Mouse (Mus musculus): ENCODE data around the gene Cntn5.
A peak's percentile ranks its signal among the peaks of the same experiment; 100 is the strongest.

Cntn5 gene

DNA sequence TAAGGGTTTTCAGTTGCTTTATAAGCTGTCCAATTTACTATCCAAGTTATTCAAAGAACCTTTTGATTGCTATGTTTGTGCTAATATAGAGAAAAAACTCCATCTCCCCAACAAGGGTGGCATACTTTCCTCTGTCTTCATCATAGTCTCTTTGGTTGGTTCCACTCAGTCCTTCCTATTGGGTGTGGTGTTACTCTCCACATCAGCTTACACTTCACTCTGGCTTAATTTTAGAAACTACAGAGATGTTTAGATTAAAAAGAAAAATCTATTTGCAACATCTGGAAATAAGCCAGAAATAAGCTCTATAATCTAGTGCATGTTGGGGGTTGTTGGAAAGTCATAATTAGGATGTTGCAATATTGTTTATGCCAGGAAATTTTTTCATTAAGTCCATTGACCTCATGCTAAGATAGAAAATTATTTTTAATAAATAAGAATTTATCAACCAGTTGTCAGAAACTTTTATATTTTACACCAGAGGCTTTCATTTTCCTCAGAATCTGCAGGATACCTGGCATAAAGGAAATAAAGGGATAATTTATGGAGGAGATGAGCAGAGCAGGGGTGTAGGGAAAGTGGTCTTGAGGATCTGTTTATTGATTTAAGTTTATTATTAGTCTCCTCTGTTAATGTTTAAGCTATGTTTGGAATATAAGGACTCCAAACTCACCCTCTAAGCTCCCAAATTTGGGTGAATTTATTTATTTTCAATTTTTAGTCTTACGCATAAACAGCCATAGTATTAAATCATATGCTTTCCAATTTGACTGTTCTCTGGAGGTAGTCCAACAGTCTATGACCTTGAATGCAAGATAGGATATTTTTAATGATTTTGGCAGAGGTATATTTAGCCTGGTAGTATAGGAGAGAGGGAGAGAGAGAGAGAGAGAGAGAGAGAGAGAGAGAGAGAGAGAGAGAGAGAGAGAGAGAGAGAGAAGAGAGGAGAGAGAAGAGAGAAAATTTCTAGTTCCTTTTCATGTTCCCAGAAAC is 966.8 kb downstream of the Cntn5 start:
- DNase-seq (ENCODE audit: low read depth): no peak

DNA sequence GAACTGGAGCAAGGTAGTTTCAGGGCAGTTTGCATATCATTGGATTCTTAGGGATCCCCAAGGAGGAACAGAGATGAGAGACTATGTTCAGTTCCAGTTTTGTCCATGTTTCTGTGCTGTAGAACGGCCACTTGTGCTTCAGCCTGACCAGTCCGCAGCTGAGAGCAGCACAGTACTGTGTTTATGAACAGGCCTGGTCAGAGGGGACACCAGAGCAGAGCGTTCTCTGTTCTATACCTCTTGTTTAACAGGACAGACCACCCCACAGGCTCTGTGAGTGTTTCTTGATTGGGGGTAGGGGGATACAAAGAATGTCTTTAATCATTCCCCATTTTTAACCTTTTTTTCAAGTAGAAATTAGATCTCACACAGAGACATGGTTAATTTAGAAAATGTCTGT is 984.0 kb downstream of the Cntn5 start:
- no peak for DNase-seq (ENCODE audit: low read depth)

DNA sequence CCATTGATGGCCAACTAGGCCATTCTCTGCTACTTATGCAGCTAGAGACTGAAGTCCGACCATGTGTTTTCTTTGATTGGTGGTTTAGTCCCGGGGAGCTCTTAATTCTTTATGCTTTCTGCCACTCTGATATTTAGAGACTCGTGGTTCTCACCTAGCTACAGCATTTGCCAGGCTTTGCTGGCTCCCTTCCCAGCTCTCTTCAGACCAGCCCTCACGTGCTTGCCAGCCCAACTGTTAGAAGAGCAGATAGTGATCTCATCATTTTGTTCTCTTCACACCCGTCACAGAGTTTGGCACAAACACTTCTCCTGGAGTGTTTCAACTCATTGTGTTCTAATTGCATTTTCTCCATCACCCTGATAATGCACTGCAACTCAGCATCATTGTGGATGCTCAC is 1005.5 kb downstream of the Cntn5 start:
- DNase-seq (ENCODE audit: low read depth): no peak

DNA sequence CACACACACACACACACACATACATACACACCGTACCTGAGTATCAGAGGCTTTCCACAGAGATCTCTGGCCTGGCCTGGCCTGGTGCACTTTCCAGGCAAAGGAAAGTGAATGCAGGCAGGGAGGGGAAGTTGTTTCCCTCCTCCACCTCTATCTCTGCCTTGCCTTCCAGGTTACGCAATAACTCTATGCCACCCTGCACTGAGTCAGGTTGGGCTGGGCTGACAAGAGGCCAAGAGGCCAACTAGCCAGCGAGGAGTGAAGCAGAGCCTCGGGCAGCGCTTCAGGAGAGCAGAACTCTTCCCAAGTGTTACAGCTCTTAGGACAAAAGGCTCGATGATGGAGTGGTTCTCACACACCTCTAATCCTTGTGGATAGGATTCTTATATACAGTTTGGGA is 1018.4 kb downstream of the Cntn5 start:
- no peak for DNase-seq (ENCODE audit: low read depth)

DNA sequence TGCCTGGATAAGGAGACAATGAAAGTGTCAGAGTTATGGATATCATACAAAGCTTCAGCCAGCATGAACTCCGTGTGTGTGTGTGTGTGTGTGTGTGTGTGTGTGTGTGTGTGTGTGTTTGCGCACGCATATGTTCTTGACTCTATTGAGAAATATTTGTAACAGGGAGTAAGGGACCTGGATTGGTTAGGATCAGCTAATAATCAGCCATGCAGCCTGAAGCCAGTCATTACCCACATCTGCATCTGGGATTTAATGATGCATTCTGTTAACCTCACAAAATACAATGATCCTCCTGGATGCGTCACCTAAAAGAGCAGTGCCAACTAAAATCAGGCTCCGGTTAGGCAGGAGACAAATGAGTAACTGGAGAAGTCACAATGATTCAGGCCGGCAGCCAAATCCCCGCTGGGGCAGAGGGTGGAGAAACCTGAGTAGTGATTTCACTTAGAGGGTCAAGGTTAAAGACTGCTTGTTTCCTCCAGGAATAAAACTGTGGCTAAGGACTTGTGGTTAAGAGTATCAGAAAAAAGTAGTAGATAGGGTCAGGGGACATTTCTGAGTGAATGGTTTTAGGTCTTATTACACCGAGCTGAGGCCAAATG is 1021.7 kb downstream of the Cntn5 start:
- no peak for DNase-seq (ENCODE audit: low read depth)

DNA sequence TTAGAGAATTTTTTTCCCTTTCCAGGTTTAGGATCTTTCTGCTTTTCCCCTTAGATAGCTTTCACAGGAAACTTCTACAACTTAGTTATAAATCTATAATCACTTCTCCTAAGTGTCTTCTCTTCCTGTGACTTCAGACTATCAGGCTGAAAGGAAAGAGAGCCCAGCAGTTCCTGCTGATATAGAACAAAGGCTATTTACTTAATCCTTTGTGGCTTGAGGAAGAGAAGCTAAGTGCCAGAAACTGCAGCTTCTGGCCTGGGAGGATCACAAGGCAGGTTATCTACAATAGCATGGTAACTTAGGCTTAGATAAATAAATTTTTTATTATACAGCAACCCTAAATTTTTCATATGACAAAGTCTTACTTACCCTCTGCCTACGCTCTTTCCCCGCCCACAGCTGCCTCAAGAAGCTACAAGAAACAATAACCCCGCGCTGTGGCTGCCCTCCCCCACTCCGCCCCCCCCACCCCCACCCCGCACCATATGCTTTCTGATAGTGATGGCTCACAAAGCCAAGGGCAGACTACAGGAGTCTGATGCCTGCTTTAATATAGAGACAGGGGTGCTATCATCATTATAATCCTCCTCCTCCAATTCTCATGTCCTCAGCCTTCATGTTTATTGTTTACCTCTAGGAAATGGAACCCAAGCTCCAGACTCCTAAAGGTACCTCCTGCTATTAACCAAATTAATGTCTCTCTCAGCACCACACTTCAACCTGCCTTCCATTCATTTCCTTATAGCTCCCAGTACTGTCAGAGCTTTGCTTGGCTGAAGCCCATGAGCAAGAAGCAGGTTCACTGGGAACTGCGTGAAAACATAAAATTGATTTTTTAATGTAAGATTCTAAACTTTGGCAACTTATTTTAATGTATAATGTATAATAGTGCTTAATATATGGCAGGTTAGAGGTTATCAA is 1032.2 kb downstream of the Cntn5 start:
- no peak for DNase-seq (ENCODE audit: low read depth)

DNA sequence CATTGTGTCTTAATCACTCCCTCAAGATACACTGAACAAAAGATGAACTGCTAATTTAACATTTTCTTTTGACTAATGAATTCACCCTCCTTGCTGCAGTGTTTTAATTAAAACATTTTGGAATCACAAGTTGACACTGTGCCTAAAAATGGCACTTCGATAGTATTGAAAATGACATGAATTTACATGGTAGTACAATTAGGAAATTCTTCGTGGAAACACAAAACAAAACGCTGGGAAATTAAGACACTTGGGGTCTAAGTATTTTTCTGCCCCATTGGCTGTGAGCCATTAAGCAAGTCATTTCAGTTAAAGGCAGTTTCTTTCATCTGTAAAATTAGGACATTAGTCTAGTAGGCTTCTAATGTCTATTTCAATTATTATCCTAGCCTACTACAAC is 1043.9 kb downstream of the Cntn5 start:
- no peak for DNase-seq (ENCODE audit: low read depth)

DNA sequence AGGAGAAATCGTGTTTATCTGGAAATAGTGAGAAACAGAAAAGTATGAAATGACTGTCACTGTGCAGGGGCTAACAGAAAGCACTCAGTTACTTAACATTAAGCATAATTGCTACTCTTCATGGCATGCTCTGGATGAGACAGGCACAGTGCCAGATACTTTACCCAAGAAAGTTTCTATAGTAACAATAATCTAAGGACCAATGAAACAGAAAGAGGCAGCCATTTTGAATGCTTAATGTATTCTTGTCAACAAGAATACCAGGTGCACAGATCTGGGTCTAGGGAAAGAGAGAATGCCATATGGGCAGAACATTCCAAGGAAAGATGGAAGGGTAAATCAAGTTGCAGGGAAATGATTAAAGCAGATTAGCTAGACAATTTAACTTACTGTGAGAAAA is 1045.3 kb downstream of the Cntn5 start:
- DNase-seq (ENCODE audit: low read depth): no peak

DNA sequence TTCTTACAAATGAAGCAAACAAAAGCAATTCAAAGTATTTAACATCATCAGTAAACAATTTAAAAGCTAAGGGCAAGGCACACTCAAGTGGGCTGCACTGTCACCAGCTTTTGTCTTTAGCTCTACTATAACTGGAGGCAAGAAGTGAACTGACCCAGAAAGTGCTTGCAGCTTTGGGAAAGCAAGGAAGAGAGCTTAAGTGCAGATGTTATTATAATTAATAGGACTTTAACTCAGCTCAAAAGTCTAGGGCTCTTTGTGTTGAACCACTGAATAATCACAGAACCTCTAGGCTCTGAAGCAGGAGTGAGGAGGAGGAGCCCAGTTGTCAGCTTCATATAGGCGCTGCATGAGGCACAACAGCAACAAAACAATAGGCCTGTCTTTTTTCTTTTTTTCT is 1049.8 kb downstream of the Cntn5 start:
- no peak for DNase-seq (ENCODE audit: low read depth)

DNA sequence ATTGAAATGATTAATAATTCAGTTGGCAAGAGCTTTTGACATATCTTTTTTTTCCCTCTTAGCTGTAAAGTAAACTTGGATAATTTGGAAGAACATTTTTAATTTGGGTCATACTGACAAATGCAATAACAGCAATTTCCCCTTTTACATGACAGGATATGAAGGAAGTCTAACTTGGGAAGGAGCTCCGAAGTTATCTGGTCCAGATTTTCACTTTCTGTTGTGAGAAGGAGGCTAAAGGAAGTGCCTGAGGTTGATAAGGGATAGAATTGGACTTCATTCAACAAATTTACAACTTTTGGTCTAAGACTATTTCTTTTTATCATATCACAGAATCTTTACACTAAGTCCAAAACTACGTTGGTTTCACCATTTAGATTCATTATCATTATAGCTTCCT is 1074.3 kb downstream of the Cntn5 start:
- no peak for DNase-seq (ENCODE audit: low read depth)

DNA sequence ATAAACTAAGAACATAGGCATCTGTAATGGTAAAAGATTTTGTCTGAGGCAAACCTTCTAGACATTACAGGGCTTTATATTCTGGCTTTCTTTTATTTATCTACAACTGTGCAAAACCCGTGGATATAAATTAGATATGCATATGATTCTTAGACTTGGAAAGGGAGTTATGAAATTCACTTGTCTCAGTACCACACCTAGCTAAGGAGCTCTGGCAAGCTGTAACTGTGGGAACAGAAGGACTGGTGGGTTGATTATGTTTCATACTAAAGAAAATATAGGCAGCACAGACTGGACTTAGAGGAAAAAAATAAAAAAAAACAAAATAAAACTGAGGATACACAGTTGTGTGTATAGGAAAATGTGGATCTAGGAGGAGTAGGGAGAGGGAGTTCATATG is 1084.6 kb downstream of the Cntn5 start:
- no peak for DNase-seq (ENCODE audit: low read depth)

DNA sequence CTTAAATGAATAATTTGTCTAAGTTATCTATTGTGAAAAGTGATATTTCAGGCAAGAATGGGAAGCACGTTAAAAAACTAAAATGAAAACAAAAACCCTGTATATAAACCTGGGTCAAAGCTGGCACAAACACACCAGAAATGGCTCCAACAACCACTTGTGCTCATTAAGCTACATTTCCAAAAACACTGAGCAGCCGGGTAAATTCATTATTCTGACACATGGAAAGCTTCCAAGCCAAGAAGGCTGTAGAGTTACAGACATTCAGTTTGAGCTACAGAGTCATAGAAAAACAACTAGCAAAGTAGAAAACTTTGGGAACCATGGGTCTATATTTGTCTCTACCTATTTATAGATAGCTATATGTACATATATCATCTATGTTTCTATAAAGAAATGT is 1087.1 kb downstream of the Cntn5 start:
- no peak for DNase-seq (ENCODE audit: low read depth)

DNA sequence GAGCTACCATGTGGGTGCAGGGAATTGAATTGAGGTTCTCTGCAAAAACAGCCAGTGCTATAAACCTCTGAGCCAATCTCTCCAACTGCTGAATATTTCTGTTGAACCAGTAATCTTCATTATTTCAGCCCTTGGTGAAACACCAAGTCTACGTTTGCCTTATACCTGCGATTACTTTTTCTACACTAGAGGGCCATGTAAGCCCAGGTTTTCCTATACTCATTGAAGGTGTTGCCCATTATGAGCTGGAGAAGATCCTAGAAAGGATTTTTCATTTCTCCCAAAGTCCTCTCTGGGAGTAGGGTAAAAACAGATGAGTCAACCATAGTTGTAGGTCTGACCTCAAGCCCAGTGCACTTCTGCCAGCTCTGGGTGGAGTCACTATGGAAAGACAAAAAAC is 1105.0 kb downstream of the Cntn5 start:
- no peak for DNase-seq (ENCODE audit: low read depth)

DNA sequence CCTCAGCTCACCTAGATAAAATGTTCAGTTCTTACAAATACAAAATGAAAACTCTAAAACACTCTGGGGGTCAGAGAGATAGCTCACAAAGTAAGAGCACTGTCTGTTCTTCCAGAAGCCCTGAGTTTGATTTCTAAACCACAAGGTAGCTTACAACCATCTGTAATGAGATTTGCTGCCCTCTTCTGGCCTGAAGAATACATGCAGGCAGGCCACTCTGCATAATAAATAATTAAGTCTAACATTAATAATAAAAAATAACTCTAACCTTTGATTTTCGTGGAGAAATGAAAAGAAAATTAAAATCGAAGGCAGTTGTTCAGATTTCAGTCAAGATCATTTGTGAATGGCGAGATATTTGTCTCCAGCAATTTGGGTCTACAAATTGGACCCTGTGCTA is 1120.9 kb downstream of the Cntn5 start:
- peak; percentile 4 for DNase-seq (ENCODE audit: low read depth)

DNA sequence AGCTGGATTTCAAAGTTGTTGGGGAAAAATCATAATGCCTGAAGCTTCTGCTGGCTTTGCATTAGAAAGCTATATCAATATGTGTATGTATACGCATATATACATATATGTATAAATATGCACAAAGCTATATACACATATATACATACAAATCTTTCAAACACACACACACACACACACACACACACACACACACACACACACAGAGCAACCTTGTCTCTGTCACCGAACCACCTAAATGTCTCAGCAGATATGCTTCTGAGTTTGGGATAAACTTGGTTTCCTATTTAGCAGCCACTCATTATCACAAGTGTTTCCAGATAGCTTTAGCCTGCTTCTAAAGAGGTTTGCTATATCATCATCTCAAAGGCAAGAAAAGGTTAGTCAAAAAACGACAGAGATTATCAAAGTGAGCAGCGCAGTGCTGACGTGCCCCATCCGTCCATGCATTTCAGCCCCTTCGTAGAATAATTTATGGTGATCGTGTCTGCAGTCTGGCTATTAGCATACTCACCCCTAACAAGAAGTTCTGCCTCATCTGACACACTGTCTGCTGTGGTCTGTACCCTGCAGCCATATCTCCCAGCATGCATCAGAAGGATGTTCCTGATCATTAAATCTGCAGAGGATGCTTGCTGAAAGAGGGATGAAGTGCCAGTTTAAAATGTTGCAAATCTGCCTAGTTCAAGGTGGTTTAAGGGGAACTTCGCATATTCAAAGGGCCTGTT is 1123.3 kb downstream of the Cntn5 start:
- DNase-seq (ENCODE audit: low read depth): no peak

DNA sequence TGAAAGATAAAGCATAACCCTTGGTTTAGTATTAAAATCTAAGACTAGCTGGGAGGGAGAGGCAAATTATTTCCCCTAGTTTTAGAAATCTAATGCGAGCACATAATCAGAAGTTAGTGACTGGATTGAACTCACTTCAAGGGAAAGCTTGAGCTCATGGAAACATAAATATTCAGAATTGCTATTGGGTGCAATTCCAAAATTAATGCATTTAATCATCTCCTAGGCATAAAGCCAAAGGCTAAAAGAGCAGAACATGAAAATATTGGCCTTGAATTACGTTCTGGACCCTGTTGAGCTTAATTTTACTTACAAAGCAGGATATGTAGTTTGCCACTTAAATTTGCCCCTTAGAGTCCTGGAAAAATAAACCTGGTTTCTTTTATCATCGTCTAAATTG is 1124.9 kb downstream of the Cntn5 start:
- DNase-seq (ENCODE audit: low read depth): no peak

DNA sequence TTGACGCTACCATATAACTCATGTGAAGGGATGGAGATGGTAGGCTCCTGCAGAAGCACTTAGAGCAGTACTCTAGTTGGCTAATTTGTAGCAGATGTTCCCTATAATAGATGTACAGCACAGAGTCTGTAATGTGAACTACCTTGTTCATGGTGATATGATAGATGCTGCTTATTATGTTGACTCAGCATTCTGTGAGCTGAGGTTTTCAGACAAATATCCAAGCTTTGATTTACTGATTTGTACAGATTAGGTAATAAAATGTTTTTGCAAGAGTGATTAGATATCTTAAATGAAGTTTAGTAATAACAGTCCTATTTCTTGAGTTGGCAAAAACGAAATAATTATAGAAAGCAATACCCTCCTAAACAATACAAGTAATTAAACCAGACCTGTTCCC is 1133.8 kb downstream of the Cntn5 start:
- no peak for DNase-seq (ENCODE audit: low read depth)

DNA sequence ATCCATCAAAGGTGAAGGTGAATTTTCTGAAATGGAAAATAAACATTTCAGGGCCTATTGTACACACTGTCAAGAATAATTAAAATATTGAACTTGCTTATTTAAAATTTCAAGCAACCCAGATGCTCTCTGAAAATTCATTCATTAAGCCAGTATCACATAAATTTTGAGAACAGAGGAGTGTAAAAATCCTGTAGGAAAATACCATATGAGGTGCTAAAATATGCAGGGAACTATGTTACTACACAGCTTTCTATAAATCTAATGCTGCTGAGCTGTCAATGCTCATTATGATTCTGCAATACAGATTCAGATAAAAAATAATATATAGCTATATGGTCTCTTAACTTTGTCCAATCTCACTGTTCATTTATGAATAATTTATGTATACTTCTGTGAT is 1134.9 kb downstream of the Cntn5 start:
- DNase-seq (ENCODE audit: low read depth): no peak

DNA sequence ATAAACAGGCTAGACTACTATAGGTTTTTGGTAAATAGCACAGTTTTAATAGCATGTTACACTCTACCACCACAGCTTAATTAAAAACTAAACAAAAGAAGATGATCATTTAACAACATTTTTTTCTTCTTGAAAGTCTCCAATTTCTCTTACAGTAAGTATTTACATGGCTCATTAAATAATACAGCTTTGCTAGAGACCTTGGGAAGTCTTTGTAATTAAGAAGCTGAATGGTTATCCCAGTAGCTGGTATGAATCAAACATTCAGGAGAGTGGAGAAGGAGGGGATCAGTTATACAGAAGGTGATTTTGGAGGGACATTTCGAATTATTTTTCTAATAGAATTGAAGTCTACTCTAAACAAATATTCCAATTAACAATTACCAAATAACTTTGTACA is 1186.4 kb downstream of the Cntn5 start:
- no peak for DNase-seq (ENCODE audit: low read depth)

DNA sequence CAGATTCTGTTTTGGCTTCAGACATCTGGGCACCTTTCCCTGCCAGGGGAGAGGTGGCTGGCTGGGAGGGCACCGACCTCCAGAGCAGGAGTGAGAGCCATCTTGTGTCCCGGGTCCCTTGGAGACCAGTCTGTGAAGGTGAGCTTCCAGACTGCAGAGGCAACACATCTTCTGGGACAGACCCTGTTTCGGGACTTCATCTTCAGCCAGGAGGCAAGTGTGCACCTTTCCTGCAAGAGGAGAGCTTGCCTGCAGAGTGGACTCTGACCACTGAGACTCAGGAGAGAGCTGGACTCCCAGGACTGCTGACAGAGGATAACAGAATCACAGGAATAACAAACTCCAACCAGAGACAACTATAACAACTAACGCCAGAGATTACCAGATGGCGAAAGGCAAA is 1195.9 kb downstream of the Cntn5 start:
- DNase-seq (ENCODE audit: low read depth): no peak

DNA sequence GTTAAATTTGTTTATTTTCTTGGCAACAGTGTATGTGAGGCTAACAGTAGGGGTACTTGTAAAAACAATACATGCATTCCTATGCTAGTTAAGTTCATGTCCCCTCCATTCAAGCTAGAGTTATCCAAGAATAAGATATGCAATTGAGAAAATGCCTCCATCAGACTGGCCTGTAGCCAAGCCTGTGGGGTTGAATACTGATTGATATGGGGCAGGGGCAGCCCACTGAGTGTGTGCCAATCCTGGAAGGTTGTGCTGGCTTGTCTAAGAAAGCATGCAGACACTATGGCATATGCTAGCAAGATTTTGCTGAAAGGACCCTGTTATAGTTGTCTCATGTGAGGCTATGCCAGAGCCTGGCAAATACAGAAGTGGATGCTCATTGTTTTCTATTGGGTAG is 1196.8 kb downstream of the Cntn5 start:
- no peak for DNase-seq (ENCODE audit: low read depth)

DNA sequence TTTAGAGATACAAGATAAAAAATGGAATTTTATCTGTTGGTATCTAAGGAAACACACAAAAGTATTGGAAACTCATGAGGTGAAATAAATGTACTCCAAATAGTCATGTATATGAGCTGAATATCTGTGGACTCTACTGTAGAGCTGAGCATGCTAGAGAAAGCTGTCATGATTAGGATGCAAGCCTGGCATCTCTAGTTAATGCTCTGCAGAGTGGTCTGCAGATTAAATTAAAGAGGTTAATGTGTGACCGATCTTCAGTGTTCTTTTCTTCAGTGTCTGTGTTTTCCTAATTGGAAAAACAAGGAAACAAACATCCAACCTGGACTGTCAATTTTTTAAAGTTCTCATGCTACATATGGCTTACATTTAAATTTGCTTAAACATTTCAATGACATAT is 1199.4 kb downstream of the Cntn5 start:
- DNase-seq (ENCODE audit: low read depth): no peak

Measured in NIH3T3 (cell line).